Mouse (Mus musculus) brain, embryonic 14.5 days (tissue): ENCODE data around the gene Gm17617. TPM values are rescaled to one million over a fixed set of nuclear protein-coding genes. Genes with fewer than 3 reads are reported as not detected.
A peak's percentile ranks its signal among the peaks of the same experiment; 100 is the strongest.

ENCODE experiments used
- DNase-seq: peaks from one replicate; pipeline ENCODE4 v3.0.0-alpha.2; 2011; ENCODE audit warnings: low read depth
- CTCF ChIP-seq: fragments of 200-500 bp; IDR thresholded peaks from 2 replicates; pipeline ENCODE4 v1.5.1; 2012; ENCODE audit warnings: inconsistent platforms, mild to moderate bottlenecking, moderate library complexity, borderline replicate concordance; ENCODE audit not compliant: insufficient read depth, insufficient read length; ENCODE audit errors: extremely low read depth
- POLR2A ChIP-seq: fragments of 200-500 bp; IDR thresholded peaks from 2 replicates; pipeline ENCODE4 v1.6.1; 2012; ENCODE audit warnings: mild to moderate bottlenecking, inconsistent platforms, borderline replicate concordance; ENCODE audit not compliant: poor library complexity, insufficient read depth, insufficient read length, severe bottlenecking; ENCODE audit errors: extremely low read depth
- polyA plus RNA-seq: library from polyadenylated mRNA; depleted of rRNA; stranded (reverse); fragments of >200 nt; gene quantifications from 2 replicates; pipeline ENCODE4 v1.2.3, GENCODE M21; 2012

The Gm17617 gene
- polyA plus RNA-seq, 1 experiment, result not detected

GRCm38 (mm10) chr13:55165831-55166339 lies 32.5 kb upstream of the Gm17617 start:
- no peak for DNase-seq

GRCm38 (mm10) chr13:55163553-55163952 lies 30.2 kb upstream of the Gm17617 start:
- TF ChIP-seq CTCF, result no peak
- TF ChIP-seq POLR2A, result no peak
- DNase-seq, result no peak

More at GRCm38 (mm10) chr13:55165831-55166339, 32.5 kb upstream of the Gm17617 start:
- TF ChIP-seq CTCF (no peak), POLR2A (no peak)

- TF ChIP-seq CTCF, result no peak
- DNase-seq, result no peak
These were observed 29.0 kb upstream of the Gm17617 start for GRCm38 (mm10) chr13:55162365-55162764.

- DNase-seq, result no peak
- TF ChIP-seq POLR2A (no peak), CTCF (no peak)
These were observed 20.6 kb upstream of the Gm17617 start for GRCm38 (mm10) chr13:55153951-55154350.

DNA sequence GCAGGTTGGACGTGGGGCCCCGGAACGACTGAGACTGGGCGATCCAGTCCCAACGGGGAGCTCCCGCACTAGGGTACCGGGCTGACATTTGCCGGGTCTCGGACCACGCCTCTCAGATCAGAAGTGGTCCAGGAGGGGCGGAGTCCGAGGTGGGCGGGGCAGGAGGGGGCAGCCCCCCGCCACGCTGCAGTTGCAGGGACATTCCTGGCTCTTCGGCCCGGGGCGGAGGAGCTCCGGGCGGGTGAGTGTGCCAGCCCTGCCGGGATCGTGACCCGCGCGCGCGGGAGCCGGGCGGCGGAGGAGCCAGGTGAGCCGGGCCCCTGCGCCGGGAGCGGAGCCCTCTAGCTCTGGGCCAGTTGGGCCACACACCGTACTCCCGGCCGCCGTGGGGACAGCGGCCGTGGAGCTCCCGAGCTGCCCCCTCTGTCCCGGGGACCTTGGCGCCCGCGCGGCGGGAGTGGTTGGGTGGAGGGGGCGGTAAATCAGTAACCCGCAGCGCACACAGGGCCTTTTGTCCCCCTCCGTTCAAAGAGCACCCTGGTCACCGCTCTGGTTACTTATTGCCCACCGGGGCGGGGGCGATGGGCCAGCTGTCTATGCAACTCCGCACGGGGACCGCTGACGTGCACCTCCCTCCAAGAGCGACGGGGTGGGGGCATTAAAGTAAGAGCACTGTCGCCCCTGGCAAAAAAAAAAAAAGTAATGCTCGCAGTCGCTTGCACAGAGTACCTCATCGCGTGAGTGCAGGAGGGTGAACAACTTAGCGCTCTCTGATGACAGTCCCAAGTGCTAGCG lies 19.5 kb upstream of the Gm17617 start, which contains the start of gene Fgfr4:
Fgfr4 (plus strand) TSS at position 20 of the 795 bp plus-strand sequence.
- TF ChIP-seq CTCF (no peak), POLR2A (no peak)
- DNase-seq, result peak; percentile 44

- peak; percentile 71 for DNase-seq
- TF ChIP-seq CTCF (no peak), POLR2A (no peak)
These were observed 6.9 kb upstream of the Gm17617 start for GRCm38 (mm10) chr13:55140271-55140670.

DNA sequence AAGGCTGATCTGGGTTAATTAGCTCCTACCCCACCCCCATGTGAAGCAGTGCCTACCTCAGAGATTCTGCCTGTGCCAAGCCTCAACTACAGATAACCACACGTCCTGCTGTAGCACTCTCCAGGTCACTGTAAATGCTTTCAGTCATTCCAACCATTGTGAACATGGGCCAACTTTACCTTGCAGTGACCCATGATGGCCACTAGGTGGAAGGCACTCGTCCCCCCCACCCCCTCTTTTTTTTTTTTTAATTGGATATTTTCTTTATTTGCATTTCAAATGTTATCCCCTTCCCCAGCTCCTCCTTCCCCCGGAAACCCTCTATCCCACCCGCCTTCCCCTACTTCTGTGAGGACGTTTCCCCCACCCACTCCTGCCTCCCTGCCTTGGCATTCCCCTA lies 2.0 kb upstream of the Gm17617 start:
- DNase-seq, result peak; percentile 33
- TF ChIP-seq CTCF, result peak; percentile 64; the same call in 1 of the 2 replicates
- TF ChIP-seq POLR2A, result no peak

GRCm38 (mm10) chr13:55124903-55125302 lies 8.4 kb downstream of the Gm17617 start:
- DNase-seq, result no peak

GRCm38 (mm10) chr13:55114375-55114774 lies 19.0 kb downstream of the Gm17617 start:
- no peak for TF ChIP-seq POLR2A

More at GRCm38 (mm10) chr13:55124903-55125302, 8.4 kb downstream of the Gm17617 start:
- TF ChIP-seq CTCF (no peak), POLR2A (no peak)

DNA sequence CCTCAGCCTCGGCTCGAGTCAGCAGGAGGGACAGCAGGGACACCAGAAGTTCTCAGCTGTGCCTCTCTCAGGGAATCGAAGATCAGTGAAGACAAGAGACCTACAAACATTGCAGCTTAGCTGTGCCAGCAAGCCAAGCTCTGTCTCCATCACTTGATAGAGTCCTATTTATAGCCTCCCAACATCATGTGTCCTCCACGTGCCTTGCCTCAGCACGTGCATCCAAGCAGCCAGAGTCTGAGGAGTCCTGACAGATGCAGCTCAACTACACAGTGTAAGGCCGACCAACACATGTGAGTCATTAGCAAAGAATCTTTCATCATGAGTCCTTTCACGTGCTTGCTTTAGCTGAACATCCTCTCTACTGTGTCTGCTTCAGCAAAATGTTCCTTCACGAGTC lies 25.7 kb downstream of the Gm17617 start:
- DNase-seq, result no peak
- no peak for TF ChIP-seq CTCF
- no peak for TF ChIP-seq POLR2A

More at GRCm38 (mm10) chr13:55114375-55114774, 19.0 kb downstream of the Gm17617 start:
- no peak for DNase-seq

- TF ChIP-seq CTCF (no peak), POLR2A (no peak)
- DNase-seq, result no peak
These were observed 26.2 kb downstream of the Gm17617 start for GRCm38 (mm10) chr13:55107116-55107515.
